Mouse (Mus musculus) urinary bladder, postnatal 36 days (tissue): ENCODE data around the gene Gm49354.
"Not testable (repeated sequence)": the region's sequence is repeated elsewhere in the genome, so short reads cannot be mapped to it uniquely, and the experiment has no call there.

Source experiments
- DNase-seq, 2 experiments: peaks; one replicate each; pipeline ENCODE4 v3.0.0; 2022; ENCODE audit warnings: low spot score in 2 of 2, mixed read lengths in 1 of 2

Gene Gm49354

GRCm38 (mm10) chr13:59782145-59782544, at the start of gene Gm49354:
Gene Gm49354, minus strand, starts transcription at chr13:59782245.
- DNase-seq: no peak

DNA sequence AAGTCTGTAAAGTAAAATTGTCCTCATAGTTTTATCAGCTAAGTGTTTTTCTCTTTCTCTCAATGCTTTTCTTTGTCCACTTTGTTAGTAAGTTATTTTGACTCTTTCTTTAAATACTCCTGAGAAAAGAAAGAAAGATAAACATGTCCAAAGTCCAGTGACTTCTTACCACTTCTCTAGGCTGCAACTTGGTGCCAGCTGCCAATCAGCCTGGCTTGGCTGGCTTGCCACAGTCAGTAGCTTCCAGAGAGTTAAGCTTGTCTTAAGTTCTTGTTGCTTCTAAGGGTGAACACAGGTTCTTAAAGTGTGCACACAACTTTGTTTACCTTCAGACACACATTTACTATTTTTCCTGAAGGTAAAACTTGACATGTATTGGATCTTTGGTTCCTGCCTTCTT, 43.9 kb upstream of the Gm49354 start:
- no peak for DNase-seq

DNA sequence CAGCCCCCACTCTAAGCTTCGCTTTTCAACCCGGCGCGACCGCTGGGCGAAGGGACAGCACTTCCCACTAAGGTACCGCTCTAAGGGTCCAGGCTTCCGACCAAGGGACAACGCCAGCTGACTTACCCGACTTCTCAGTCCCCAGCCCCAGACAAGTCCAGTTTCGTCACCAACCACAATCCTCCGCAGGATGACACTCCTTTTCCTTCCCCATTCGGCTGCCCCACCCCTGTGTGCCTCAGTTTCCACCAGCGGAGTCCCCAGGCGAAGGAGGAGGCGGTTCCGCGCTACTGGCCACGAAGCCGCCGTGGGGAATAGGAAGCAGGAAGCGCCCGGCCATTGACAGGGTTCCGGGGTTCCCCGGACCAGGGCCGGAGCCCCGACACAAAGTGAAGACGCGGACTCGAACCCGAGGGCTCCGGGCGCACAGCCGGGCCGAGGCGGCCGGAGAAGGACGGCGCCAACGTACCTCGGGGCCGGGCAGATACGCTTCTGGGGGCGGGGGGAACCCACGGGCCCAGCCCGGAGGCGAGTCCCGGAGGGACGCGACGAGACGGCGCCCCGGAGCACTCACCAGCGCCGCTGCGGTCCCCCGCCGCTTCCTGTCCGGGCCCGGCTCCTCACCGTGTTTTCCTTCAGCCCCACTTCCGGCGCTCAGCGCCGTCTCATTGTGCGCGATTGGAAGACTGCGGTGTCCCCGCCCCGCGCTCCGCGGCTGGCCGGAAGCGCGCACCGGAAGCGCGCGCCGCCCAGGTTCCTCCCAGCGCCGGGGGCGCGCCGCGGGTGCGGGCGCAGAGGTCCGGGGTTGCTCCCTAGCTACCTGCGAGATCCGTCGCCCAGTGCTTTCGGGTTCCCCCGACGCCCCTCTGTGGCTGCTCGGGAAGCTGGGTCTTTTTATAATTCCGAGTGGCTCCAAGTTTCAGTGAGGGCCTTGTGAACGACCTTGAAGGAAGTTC, 40.7 kb upstream of the Gm49354 start, which contains the start of gene Tut7:
Gene Tut7 (minus strand): TSS at position 641 of the 956 bp plus-strand sequence.
- peak; percentile 91 to 94 for DNase-seq

DNA sequence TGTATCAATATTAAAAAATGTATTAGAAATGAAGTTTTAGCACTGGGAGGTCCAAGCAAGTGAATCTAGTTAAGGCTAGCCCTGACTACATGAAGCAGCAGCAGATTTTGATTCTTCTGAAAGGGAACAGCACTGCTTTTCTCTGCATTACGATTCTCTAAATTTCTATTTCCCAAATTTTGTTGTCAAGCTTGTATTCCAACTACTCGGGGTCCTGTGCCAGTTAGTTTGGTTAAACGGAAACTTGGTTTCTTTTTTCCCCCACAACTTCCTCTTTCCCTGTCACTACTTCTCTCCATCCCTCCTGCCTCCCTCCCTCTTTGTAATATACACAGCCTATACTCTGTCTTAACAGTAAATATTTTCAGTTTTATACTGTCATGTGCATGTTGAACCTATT, 38.8 kb upstream of the Gm49354 start:
- no peak for DNase-seq

DNA sequence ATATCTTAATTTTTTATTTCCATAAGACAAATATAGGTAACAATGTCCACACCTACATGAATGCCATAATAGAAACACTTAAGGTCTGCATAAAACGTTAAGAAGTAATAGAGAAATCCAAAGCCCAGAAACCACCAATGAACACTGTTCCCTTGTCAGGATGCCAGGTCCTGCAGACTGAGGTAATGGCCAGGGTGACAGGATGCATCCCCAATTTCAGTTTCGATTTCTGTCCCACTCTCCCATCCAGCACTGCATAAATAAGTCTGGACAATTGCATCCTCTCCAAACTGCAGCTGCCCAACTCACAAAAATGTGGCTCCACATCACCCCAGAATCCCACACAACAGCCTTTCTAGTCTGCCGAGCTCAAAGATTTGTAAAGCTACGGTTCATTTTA, 38.1 kb upstream of the Gm49354 start:
- DNase-seq: no peak

- DNase-seq: no peak
Measured at GRCm38 (mm10) chr13:59817352-59817751, 35.3 kb upstream of the Gm49354 start.

DNA sequence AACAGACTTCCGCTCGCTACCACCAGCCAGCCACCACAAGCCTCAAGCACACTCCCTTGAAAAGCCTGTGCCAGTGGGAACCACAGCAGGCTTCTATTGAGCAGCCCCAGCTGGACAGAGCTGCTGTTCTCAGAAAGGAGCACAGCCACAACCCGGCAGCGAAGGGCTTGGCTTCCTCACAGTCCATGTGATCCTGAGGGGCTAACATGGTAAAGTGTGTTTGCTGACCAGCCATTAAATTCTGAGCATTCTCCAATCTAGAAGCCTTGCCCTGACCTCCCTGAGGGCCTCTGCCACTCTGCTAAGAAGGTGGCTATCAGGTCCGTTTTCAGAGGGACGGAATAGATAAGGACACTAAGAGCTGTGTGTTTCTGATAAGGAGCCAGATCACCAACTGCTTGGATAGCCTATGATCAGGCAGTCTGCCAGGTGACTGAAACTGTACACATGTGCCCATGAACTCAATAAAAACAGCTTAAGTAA, 32.1 kb upstream of the Gm49354 start:
- DNase-seq: no peak

- DNase-seq: no peak
Measured at GRCm38 (mm10) chr13:59811581-59811980, 29.5 kb upstream of the Gm49354 start.

DNA sequence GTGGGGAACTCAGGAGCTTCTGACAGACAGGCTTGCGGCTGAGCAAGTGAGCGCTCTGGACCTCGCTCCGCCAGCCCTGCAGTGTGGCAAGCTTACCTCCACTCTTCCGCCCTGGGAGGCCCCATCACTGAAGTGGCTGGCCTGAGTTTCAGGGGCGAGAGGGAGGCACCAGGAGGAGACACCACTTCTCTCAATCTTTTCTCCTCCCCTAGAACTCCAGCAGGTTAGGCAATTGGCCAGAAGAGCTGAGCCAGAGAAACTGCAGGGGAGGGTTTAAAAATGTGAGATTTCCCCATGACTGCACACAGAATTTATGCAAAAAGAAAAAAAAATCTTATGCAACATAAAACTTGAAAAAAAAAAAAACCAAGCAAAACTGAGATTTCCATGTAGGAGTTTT, 19.0 kb upstream of the Gm49354 start:
- peak in 1 of 2 experiments; percentile 31 for DNase-seq

DNA sequence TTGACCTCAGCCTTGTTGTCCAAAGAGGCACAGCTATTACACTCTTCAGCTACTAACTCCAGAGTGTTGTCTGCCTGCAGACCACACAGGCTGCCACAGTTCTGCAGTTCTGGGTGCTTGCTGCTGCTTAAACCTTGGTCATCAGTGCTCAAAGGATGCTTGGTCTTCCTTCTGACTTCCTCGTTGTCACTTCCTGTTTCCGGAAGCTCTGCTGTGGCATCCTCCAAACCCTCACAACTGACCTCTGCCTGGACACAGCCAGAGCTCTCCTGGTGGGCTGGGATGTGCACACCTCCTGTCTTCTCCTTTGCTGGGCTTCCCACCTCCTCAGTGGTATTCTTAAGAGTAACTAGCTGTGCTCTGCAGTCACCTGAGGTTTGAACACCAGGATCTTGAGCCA, 18.0 kb upstream of the Gm49354 start:
- no peak for DNase-seq

DNA sequence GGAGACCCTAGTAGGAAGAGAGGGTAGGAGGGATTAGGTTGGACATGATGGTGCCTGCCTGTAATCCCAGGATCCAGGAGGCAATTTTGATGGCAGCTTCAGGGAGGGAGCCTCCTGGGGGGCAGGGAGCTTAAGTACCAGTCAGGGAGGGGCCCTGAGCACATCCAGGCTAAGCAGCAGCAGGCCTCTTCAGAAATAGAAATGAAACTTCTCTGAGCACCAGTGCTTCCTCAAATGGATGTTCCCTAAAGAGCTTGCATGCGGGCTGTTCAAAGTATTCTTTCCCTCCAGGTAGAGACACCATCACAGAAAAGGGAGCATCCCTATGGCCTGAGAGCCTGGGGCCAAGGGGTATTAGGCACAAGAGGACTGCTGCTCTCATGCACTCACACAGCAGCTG, 16.3 kb upstream of the Gm49354 start:
- no peak for DNase-seq

- DNase-seq: no peak
Measured at GRCm38 (mm10) chr13:59796466-59796848, 14.4 kb upstream of the Gm49354 start.

DNA sequence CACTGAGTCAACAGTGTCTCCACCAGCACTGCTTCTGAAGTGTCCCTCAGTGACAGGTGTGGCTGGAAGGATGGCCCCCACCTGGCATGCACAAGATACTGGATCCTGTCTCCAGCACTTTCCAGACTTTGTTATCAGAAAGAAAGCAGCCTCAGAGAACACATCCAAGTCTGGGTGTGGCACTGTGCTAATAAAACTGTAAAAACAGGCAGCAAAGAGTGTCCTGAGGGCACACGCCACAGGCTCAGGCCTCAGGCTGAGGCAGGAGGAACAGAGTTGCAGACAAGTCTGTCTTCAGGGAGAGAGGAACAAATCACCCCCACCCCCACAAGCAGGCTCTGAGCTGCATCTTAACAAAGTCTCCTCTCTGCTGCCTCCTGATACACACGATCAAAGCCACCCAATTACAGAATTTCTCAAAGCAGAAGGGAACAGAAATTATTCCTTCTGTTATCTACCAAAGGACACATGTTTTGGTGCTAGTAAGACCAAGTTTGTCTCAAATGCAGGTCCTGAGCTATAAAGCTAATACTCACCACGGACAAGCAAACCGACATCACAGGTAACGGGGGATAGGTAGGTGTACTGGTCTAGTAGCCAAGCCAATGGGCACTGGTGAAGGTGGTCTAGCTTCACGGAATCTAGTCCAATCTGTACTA, 13.9 kb upstream of the Gm49354 start:
- DNase-seq: no peak

DNA sequence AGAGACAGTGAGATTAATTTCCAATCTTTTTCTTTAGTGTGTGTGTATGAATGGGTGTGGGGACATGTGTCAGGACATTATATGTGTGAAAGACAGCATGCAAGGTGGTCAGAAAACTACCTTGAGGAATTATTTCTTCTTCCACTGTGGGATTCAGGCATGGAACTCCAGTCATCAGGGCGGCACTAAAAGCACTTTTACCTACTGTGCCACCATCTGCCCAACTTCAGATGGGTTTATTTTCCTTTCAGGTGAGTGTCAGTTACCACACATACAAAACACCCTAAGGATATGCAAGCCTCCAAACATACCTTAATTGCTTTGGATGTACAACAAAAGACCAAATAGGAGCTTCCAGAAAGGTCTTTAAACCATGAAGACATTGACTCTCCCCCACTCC, 12.7 kb upstream of the Gm49354 start:
- no peak for DNase-seq

DNA sequence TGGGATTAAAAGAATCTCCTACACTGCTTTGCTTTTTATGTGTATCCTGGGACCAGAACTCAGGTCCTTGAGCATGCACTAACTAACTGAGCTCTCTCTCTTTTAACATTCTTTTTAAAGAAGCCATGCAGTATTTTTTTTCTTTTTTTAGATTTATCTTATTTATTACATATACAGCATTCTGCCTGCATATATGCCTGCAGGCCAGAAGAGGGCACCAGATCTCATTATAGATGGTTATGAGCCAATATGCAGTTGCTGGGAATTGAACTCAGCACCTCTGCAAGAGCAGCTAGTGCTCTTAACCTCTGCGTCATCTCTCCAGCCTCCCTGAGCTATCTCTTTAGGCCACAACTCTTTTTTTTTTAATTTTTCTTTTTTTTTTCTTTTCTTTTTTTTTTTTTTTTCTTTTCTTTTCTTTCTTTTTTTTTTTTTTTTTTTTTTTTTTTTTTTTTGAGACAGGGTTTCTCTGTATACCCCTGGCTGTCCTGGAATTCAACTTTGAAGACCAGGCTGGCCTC, 2.2 kb downstream of the Gm49354 start:
- DNase-seq: not testable (repeated sequence)

GRCm38 (mm10) chr13:59779213-59779612, 2.8 kb downstream of the Gm49354 start:
- no peak for DNase-seq

DNA sequence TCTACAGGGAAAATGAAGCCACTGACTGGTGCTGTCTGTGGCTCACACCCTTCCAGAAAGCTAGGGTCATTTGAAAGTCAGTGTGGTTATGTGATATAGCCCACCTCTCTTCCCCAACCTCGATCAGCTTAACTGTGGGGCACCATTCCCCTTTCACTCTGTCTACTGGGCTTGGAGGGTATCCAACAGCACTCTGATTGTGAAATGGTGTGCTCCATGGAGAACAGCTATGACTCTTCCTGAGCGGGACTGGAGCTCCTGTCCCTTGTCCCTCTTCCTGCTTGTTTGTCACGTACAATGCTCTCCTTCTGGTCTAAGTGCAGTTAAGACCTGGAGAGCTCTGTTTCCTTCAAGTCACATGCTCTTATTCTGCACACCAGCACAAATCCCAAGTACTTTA, 6.9 kb downstream of the Gm49354 start:
- DNase-seq: no peak

DNA sequence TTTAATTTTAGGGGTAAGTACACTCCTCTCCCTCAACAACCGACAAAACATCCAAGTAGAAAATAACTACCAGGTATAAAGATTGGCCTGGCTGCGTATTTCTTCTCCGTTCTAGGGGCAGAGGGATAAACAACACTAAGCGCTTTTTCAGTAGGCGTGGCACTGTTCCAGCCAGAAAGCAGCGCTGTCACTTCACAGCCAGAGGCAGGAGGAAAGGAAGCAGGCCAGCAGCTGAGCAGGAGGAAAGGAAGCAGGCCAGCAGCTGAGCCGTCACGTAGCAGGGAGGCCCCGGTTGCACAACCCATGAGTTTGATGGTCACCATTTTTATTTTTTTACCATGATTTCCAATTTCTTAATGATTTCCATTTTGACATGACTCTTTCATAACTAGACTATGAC, 10.8 kb downstream of the Gm49354 start:
- peak; percentile 37 to 76 for DNase-seq

DNA sequence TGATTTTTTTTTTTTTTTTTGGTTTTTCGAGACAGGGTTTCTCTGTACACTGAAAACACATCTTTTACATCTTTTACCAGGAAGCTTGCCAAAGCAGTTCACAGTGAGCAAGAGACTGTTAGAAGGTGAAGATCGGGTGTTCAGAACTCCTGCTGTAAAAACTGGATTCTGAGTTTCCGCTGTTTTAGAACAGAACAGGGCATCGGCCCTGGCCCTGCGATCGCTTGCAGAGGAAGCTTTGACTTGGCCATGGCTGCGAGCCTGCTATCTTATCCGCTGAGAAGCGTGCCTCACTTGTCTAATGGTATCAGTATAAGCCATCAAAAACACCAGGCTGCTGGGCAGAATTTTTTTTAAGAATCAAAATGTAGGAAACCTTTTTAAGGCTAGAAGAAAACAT, 11.2 kb downstream of the Gm49354 start:
- no peak for DNase-seq

DNA sequence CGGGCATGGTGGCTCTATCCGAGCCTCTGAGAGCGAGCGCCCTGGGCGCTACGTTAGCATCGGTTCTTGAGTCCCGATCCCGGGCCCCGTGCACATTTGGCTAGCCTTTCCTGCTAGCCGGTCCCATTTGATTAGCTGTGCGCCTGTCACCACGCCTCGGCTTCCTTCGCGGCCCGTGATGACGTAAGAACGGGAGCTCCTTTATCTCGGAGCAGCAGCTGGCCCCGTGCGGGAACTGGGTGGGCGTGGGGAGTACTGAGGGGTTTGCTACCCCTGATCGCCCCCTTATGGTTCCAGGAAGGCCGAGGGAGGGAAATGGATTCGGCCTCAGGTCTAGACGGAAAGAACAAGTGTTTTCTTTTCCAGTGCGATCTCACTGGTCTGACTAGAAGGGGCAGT, 11.9 kb downstream of the Gm49354 start:
- DNase-seq: peak; percentile 65 to 80

GRCm38 (mm10) chr13:59769296-59770163, 12.5 kb downstream of the Gm49354 start, which contains the start of gene Isca1:
Gene Isca1, minus strand, starts transcription at chr13:59769810.
- DNase-seq: peak; percentile 99
